Mouse (Mus musculus) CH12.LX (cell line): ENCODE measurements around the gene Ncor2. TPM values are rescaled to one million over a fixed set of nuclear protein-coding genes. Genes with fewer than 3 reads are reported as not detected.

Experiments used
- DNase-seq: peaks from one replicate; pipeline ENCODE4 v3.0.0-alpha.2; 2013; ENCODE audit errors: extremely low read depth
- H3K27ac ChIP-seq: 2 replicates; pipeline ENCODE4 v1.5.1; 2012; ENCODE audit warnings: low read depth, mild to moderate bottlenecking, control low read depth, moderate library complexity; ENCODE audit not compliant: insufficient read depth
- H3K27me3 ChIP-seq: replicated peaks from 2 replicates; pipeline ENCODE3; 2012; ENCODE audit warnings: inconsistent platforms
- H3K36me3 ChIP-seq, 2 experiments: replicated peaks in 1 of 2; 2 replicates each; pipeline versions ENCODE3 to v1.6.1; 2012; ENCODE audit warnings: inconsistent platforms in 1 of 2, low read length in 1 of 2, mild to moderate bottlenecking in 1 of 2, mixed read lengths in 1 of 2, moderate library complexity in 1 of 2; ENCODE audit not compliant: control insufficient read depth in 1 of 2, insufficient read depth in 1 of 2
- H3K4me1 ChIP-seq, 2 experiments: 2 replicates each; pipeline ENCODE4 v1.6.1; 2012; ENCODE audit warnings: inconsistent platforms in 1 of 2, moderate library complexity in 1 of 2; ENCODE audit not compliant: insufficient read depth in 2 of 2, control insufficient read depth in 1 of 2
- H3K4me2 ChIP-seq: 2 replicates; pipeline ENCODE4 v1.6.1; 2012; ENCODE audit warnings: low read depth, mild to moderate bottlenecking, control low read depth; ENCODE audit not compliant: poor library complexity, insufficient read depth, severe bottlenecking
- H3K4me3 ChIP-seq, 3 experiments: fragments of 150-350 bp in 1 of 3; sonication (generic) in 1 of 3; replicated peaks in 1 of 3; 2 replicates each; pipeline versions ENCODE3 to v1.5.1; 2011 to 2012; ENCODE audit warnings: low read depth in 2 of 3, low read length in 2 of 3, mild to moderate bottlenecking in 2 of 3, moderate library complexity in 2 of 3, control low read depth in 1 of 3, improper control_type of control experiment in 1 of 3, inconsistent platforms in 1 of 3, mixed read lengths in 1 of 3; ENCODE audit not compliant: poor library complexity in 1 of 3
- H3K79me2 ChIP-seq: replicated peaks from 2 replicates; pipeline ENCODE4 v1.6.1; 2012; ENCODE audit warnings: mild to moderate bottlenecking, moderate library complexity; ENCODE audit not compliant: control insufficient read depth, poor library complexity, insufficient read depth, severe bottlenecking; ENCODE audit errors: extremely low read depth
- H3K9ac ChIP-seq: 2 replicates; pipeline ENCODE4 v1.6.1; 2012; ENCODE audit warnings: low read depth, mild to moderate bottlenecking, control low read depth, moderate library complexity; ENCODE audit not compliant: insufficient read depth
- H3K9me3 ChIP-seq: replicated peaks from 2 replicates; pipeline ENCODE3; 2012; ENCODE audit warnings: low read length, inconsistent platforms, mixed read lengths
- BHLHE40 ChIP-seq: IDR thresholded peaks from 2 replicates; pipeline ENCODE4 v1.6.1; 2011; ENCODE audit warnings: mild to moderate bottlenecking, low read depth, low read length, improper control_type of control experiment
- CHD1 ChIP-seq: IDR thresholded peaks from 2 replicates; pipeline ENCODE4 v1.6.1; 2012; ENCODE audit warnings: low read depth, low read length, improper control_type of control experiment, inconsistent platforms
- CHD2 ChIP-seq: IDR thresholded peaks from 2 replicates; pipeline ENCODE4 v1.6.1; 2011; ENCODE audit warnings: low read length, improper control_type of control experiment
- CTCF ChIP-seq, 2 experiments: IDR thresholded peaks in 1 of 2; conservative IDR thresholded peaks in 1 of 2; 2 replicates each; pipeline ENCODE4 v1.5.1; 2011 to 2012; ENCODE audit warnings: low read depth in 2 of 2, low read length in 2 of 2, improper control_type of control experiment in 1 of 2, inconsistent platforms in 1 of 2, mild to moderate bottlenecking in 1 of 2, moderate library complexity in 1 of 2
- E2F4 ChIP-seq: IDR thresholded peaks from 2 replicates; pipeline ENCODE4 v1.6.1; 2011; ENCODE audit warnings: low read depth, low read length, improper control_type of control experiment; ENCODE audit not compliant: insufficient replicate concordance
- ETS1 ChIP-seq: conservative IDR thresholded peaks from 2 replicates; pipeline ENCODE4 v1.6.1; 2012; ENCODE audit warnings: low read depth, mild to moderate bottlenecking, inconsistent platforms, low read length, improper control_type of control experiment, moderate library complexity
- HCFC1 ChIP-seq: IDR thresholded peaks from 2 replicates; pipeline ENCODE4 v1.6.1; 2012; ENCODE audit warnings: low read depth, mild to moderate bottlenecking, inconsistent platforms, low read length, improper control_type of control experiment
- IRF4 ChIP-seq: IDR thresholded peaks from 2 replicates; pipeline ENCODE4 v1.6.1; 2014; ENCODE audit warnings: low read depth, mild to moderate bottlenecking, inconsistent platforms, low read length, improper control_type of control experiment
- JUN ChIP-seq: IDR thresholded peaks from 2 replicates; pipeline ENCODE4 v1.6.1; 2011; ENCODE audit warnings: low read depth, mild to moderate bottlenecking, low read length, improper control_type of control experiment, moderate library complexity; ENCODE audit not compliant: insufficient read depth
- MAFK ChIP-seq: IDR thresholded peaks from 2 replicates; pipeline ENCODE4 v1.6.1; 2011; ENCODE audit warnings: low read length, improper control_type of control experiment; ENCODE audit not compliant: insufficient replicate concordance
- MAZ ChIP-seq: IDR thresholded peaks from 2 replicates; pipeline ENCODE4 v1.6.1; 2012; ENCODE audit warnings: low read depth, mild to moderate bottlenecking, inconsistent platforms, low read length, improper control_type of control experiment, moderate library complexity
- MEF2A ChIP-seq: IDR thresholded peaks from 2 replicates; pipeline ENCODE4 v1.6.1; 2014; ENCODE audit warnings: low read depth, mild to moderate bottlenecking, inconsistent platforms, low read length, improper control_type of control experiment, borderline replicate concordance
- MXI1 ChIP-seq: IDR thresholded peaks from 2 replicates; pipeline ENCODE4 v1.6.1; 2011; ENCODE audit warnings: mild to moderate bottlenecking, low read depth, low read length, improper control_type of control experiment
- MYC ChIP-seq: IDR thresholded peaks from 2 replicates; pipeline ENCODE4 v1.6.1; 2011; ENCODE audit warnings: low read depth, mild to moderate bottlenecking, improper control_type of control experiment, low read length
- NELFE ChIP-seq: IDR thresholded peaks from 2 replicates; pipeline ENCODE4 v1.6.1; 2011; ENCODE audit warnings: low read depth, low read length, improper control_type of control experiment
- POLR2AphosphoS2 ChIP-seq: IDR thresholded peaks from 2 replicates; pipeline ENCODE4 v1.6.1; 2011; ENCODE audit warnings: low read depth, low read length, improper control_type of control experiment
- RAD21 ChIP-seq: IDR thresholded peaks from 2 replicates; pipeline ENCODE4 v1.6.1; 2011; ENCODE audit warnings: low read depth, mild to moderate bottlenecking, low read length, improper control_type of control experiment, moderate library complexity
- SIN3A ChIP-seq: IDR thresholded peaks from 2 replicates; pipeline ENCODE4 v1.6.1; 2012; ENCODE audit warnings: low read length, improper control_type of control experiment, inconsistent platforms
- SMC3 ChIP-seq: IDR thresholded peaks from 2 replicates; pipeline ENCODE4 v1.6.1; 2011; ENCODE audit warnings: low read depth, low read length, improper control_type of control experiment
- TCF12 ChIP-seq: IDR thresholded peaks from 2 replicates; pipeline ENCODE4 v1.6.1; 2014; ENCODE audit warnings: low read depth, mild to moderate bottlenecking, inconsistent platforms, low read length, improper control_type of control experiment
- UBTF ChIP-seq: IDR thresholded peaks from 2 replicates; pipeline ENCODE4 v1.6.1; 2012; ENCODE audit warnings: low read depth, mild to moderate bottlenecking, inconsistent platforms, low read length, improper control_type of control experiment, moderate library complexity
- USF1 ChIP-seq: IDR thresholded peaks from 2 replicates; pipeline ENCODE4 v1.6.1; 2014; ENCODE audit warnings: low read depth, mild to moderate bottlenecking, inconsistent platforms, low read length, improper control_type of control experiment
- ZMIZ1 ChIP-seq: IDR thresholded peaks from 2 replicates; pipeline ENCODE4 v1.6.1; 2012; ENCODE audit warnings: low read depth, mild to moderate bottlenecking, inconsistent platforms, low read length, improper control_type of control experiment
- ZNF384 ChIP-seq: IDR thresholded peaks from 2 replicates; pipeline ENCODE4 v1.6.1; 2012; ENCODE audit warnings: low read depth, low read length, improper control_type of control experiment, inconsistent platforms
- dilution Hi-C: fragments of 300-500 bp; cut with MboI; formaldehyde crosslinking; loops from 2 replicates; pipeline ENCODE4 v1.14.3; 2020; ENCODE audit warnings: low sequenced_read_pairs; ENCODE audit not compliant: extremely low pct_unique_long_range_greater_than_20kb, extremely low pct_ligation_motif_present
- in situ Hi-C: fragments of 300-500 bp; cut with MboI; formaldehyde crosslinking; loops from 3 replicates; pipeline ENCODE4 v1.14.3; 2019; ENCODE audit warnings: low sequenced_read_pairs, low pct_ligation_motif_present, low pct_unique_long_range_greater_than_20kb, mixed read lengths
- polyA plus RNA-seq: library from polyadenylated mRNA; unstranded; fragments of >175 nt; gene quantifications from 2 replicates; pipeline ENCODE4 v1.2.1, GENCODE M21; 2012; ENCODE audit warnings: low read depth; ENCODE audit not compliant: insufficient read length
- total RNA-seq, 2 experiments: library from RNA; depleted of rRNA; stranded (reverse); fragments of 300-350 nt in 1 of 2; fragments of >200 nt in 1 of 2; gene quantifications; 2 replicates each; pipeline ENCODE4 v1.2.3; 2012 to 2014

Ncor2 gene
- total and polyA plus RNA-seq, 3 experiments, result 3.9 to 44.7 (median 10.8) TPM

- no peaks in the 10 kb centered on the region for H3K36me3 ChIP-seq
- H3K9ac ChIP-seq, result no peak overlapping the region
- peaks cover 6% of the 10 kb centered on the region for H3K9me3 ChIP-seq
- H3K27me3 ChIP-seq, result peaks cover 31% of the 10 kb centered on the region
- no peak overlapping the region for H3K4me3 ChIP-seq
- H3K4me1 ChIP-seq, result no peaks in the 10 kb centered on the region
- no peak for TF ChIP-seq RAD21
- no peak for TF ChIP-seq E2F4
- no peak for TF ChIP-seq SIN3A
- no peak for TF ChIP-seq MYC
- TF ChIP-seq CTCF (conservative IDR thresholded peaks at IDR 0.05 in 1 of 2, IDR thresholded peaks at IDR 0.05 in 1 of 2; ENCODE audit: low read depth in 2 of 2, low read length in 2 of 2), result no peak
- TF ChIP-seq MAZ, result no peak
- no peak for TF ChIP-seq USF1
- TF ChIP-seq HCFC1, result no peak
- no peak for TF ChIP-seq SMC3
- no peak for TF ChIP-seq TCF12
- TF ChIP-seq JUN, result no peak
- TF ChIP-seq MXI1, result no peak
- TF ChIP-seq CHD2, result no peak
- no peak for TF ChIP-seq POLR2AphosphoS2
- no peak for TF ChIP-seq IRF4
- no peak for TF ChIP-seq NELFE
- TF ChIP-seq ZNF384, result no peak
- no peak for TF ChIP-seq MEF2A
- TF ChIP-seq UBTF, result no peak
- dilution Hi-C loops (no loop called here), in situ Hi-C loops (no loop called here)
- DNase-seq, result no peak
- H3K27ac ChIP-seq, result no peak overlapping the region
- H3K79me2 ChIP-seq, result no peaks in the 10 kb centered on the region
- no peak overlapping the region for H3K4me2 ChIP-seq
Measured at GRCm38 (mm10) chr5:124997913-124998312, 181.1 kb downstream of the Ncor2 start.

- peaks cover 4% of the 10 kb centered on the region for H3K9me3 ChIP-seq
- dilution Hi-C loops, result no loop called here
- no peak overlapping the region for H3K4me2 ChIP-seq
- no peaks in the 10 kb centered on the region for H3K79me2 ChIP-seq
- peaks cover 39% of the 10 kb centered on the region for H3K27me3 ChIP-seq
- no peak overlapping the region for H3K27ac ChIP-seq
- H3K4me3 ChIP-seq, result no peak overlapping the region
- no peaks in the 10 kb centered on the region for H3K36me3 ChIP-seq
- no peak for TF ChIP-seq ZMIZ1
- TF ChIP-seq MYC, result no peak
- TF ChIP-seq BHLHE40, result no peak
- no peak for TF ChIP-seq ZNF384
- TF ChIP-seq IRF4, result no peak
- TF ChIP-seq MAFK, result no peak
- no peak for TF ChIP-seq RAD21
- TF ChIP-seq HCFC1, result no peak
- TF ChIP-seq ETS1, result no peak
- no peak for TF ChIP-seq CHD1
- TF ChIP-seq CHD2, result no peak
- TF ChIP-seq, all 38 proteins: peak for 0
- Histone ChIP-seq H3K9ac (no peak overlapping the region), H3K4me1 (no peaks in the 10 kb centered on the region)
- DNase-seq, result no peak
- in situ Hi-C loops, result no loop called here
Measured at GRCm38 (mm10) chr5:124996816-124997215, 182.2 kb downstream of the Ncor2 start.
